Mouse (Mus musculus): ENCODE measurements around the gene Rasgef1a.
A peak's percentile ranks its signal among the peaks of the same experiment; 100 is the strongest.

Rasgef1a gene

DNA sequence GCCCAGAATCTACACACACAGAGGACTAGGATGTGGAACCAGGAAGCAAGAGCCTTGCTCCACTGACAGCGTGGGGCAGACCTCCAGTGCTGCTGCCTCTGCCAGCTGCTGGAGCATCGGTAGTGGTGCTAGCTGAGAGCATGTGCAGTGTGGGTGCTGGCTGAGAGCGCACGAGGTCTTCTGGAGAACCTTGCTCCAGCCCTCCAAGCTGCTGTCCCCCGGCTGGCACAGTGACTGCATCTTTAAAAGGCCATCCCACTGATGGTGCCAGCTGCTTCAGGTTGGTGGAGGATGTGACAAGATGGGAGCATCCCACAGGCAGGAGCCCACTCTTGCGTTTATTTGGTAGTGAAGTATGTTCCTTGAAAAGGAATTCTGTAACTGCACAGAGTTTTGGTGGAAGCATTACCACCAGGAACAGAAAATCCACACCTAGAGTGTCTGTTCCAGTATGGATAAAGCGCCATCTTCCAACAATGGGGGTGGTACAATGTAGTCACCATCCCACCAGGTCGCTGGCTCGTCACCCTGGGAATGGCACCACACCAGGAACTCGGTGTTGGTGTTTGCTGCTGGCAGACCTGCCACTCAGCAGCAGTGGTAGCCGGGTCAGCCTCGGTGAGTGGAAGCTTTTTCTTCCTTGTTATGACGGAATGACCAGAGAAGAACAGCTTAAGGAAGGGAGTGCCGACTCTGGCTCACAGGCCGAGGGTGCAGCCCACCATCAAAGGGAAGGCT lies 11.8 kb downstream of the Rasgef1a start:
- DNase-seq (ENCODE audit: inconsistent ontology term): no peak

DNA sequence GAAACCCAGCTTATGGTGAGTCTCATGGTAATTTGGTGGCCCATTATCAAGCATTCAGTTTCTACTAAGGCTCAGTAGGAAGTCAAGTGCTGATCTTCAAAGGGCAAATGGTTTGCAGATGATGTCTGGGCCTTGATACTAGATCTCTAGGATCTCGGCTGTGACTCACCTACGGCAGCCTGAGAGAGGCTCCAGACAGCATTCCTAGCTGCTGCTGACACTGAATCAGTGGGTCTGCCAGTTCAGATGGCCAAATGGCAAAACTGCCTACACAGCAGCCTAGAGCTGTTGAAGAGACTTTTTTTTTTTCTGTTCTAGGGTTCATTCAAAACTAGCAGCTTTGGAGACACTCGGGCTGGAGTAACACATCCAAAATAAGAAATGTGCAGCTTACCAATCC lies 15.8 kb downstream of the Rasgef1a start:
- DNase-seq (ENCODE audit: inconsistent ontology term): no peak

GRCm38 (mm10) chr6:118031467-118031866 lies 20.2 kb downstream of the Rasgef1a start:
- peak; percentile 20 for DNase-seq (ENCODE audit: inconsistent ontology term)

DNA sequence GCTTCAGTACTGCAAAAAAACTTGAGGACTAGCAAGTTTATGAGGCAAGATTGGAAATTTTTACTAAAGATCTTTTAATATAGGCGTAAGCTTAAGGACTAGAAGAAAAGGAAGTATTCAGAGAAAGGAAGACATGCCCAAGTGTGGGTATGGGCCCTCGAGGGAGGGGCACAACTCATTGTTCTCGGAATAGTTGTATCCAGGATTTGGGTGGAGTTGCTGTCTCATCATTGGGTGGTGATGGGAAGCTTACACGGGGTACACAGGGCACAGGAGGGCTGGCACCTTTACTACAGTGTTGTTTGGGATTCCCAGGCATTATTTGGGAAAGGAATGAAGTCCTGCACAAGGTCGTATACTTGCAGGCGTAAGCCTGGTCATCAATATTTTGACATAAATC lies 24.4 kb downstream of the Rasgef1a start:
- DNase-seq (ENCODE audit: inconsistent ontology term): no peak

GRCm38 (mm10) chr6:118036118-118036805 lies 25.0 kb downstream of the Rasgef1a start:
- DNase-seq (ENCODE audit: inconsistent ontology term): no peak

- no peak for DNase-seq (ENCODE audit: inconsistent ontology term)
These were observed 25.6 kb downstream of the Rasgef1a start for GRCm38 (mm10) chr6:118036866-118037265.

- no peak for DNase-seq (ENCODE audit: inconsistent ontology term)
These were observed 33.9 kb downstream of the Rasgef1a start for GRCm38 (mm10) chr6:118045180-118045579.

DNA sequence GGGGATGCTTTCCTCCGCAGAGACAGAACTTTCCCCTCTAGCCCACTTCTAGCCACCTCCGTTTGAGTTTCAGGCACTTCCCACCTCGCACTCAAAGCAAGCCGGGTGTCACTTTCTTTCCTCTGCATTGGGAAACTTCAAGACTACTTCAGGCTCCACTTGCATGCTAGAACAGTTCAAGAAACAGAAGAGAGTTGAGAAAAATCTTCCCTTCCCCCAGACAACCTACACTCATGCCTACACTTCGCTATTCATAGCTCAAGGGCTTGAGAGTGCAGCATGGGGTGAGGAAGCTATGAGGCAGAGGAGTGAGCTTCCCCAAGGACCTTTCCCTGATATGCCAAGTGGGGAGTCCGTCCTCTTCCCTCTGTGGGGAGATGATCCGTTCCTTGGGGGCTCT lies 34.7 kb downstream of the Rasgef1a start:
- DNase-seq (ENCODE audit: inconsistent ontology term): no peak

DNA sequence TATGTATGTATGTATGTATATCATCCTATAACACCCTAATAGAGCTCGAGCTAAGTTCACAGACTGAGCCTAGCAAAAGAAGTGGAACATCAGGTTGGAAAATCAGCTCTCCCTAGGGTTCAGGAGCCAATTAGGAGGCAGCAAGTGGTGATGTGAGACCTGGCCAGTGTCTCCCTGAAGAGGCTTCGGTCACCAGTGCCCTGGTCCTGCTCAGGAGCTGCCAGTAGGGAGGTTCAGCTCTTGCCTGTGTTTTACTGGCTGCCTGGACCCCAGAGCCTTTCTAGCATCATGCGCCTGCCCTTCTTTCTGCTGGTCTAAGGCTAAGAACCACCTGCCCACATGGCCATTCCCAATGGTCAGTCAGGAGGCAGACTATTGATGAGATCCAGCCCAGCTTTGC lies 35.3 kb downstream of the Rasgef1a start:
- DNase-seq (ENCODE audit: inconsistent ontology term): no peak

DNA sequence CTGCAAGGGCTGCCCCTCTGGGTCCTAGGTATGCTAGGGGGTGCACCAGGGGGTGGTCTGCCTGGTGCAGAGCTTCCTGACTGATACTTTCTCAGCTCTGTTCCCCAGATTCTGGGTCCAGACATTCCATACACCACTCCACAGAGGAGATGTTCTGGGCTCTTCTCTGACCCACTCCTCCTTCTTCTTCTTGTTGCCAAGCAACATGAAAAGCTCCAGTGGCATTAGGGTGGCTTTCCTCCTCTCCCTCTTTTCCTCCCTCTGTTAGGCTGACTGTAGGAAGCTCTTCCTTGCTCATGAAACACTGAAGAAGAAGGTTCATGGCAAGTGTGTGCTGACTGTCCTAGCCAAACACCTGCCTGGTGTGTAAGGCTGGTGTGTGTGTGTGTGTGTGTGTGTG lies 35.7 kb downstream of the Rasgef1a start:
- DNase-seq (ENCODE audit: inconsistent ontology term): no peak

GRCm38 (mm10) chr6:118047811-118048505 lies 36.7 kb downstream of the Rasgef1a start:
- peak; percentile 48 for DNase-seq (ENCODE audit: inconsistent ontology term)

- DNase-seq (ENCODE audit: inconsistent ontology term): no peak
These were observed 38.5 kb downstream of the Rasgef1a start for GRCm38 (mm10) chr6:118049776-118050175.

- no peak for DNase-seq (ENCODE audit: inconsistent ontology term)
These were observed 40.2 kb downstream of the Rasgef1a start for GRCm38 (mm10) chr6:118051474-118051873.

DNA sequence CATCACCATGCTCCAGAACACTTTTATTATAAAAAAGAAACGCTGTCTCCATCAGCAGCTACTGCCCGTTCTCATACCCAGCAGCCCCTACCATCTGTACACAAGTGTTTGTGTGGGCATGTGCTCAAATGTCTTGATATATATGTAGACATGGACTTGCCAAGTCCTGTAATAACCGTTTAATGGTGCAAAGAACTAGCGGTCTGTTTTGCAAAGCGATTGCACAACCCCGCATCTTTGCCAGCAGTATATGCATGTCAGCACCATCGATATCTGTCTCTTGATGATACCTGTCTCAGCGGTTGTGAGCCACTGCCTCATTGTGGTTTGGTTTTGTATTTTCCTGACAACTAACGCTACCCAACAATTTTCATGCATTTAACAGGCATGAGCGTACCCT lies 44.0 kb downstream of the Rasgef1a start:
- no peak for DNase-seq (ENCODE audit: inconsistent ontology term)

DNA sequence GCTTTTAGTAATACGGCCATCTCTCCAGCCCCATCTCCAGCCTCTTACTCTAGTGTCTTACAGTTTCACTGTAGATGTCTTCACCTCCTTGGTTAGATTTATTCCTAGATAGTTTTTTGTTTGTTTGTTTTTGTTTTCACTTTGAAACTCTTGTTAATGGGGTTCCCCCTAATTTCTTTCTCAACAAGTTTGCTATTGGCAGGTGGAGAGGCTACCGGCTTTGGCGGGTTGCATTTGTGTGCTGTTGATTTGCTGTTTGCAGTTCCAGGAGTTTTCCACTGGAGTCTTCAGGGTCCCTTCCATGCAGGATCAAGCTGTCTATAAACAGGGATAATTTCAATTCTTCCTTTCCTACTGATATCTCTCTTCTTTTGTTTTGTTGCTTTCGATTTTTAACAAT lies 50.0 kb downstream of the Rasgef1a start:
- no peak for DNase-seq (ENCODE audit: inconsistent ontology term)

DNA sequence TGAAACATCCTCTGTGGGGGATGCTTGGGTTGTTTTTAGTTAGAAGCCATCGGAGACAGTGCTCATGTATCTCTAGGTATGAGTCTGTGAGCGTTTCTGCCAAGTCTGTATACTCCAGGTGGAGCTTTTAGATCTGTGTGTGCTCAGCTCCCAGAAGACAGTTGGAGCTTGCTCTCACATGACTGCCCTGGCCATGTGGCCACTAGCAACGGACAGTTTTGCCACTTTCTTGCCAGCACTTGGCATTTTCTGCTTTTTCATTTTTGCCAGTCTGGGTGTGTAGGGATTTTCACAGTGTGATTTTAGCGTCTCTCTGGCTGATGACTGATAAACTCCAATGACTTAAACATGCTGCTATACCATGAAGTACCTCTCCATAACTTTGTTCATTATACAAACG lies 52.0 kb downstream of the Rasgef1a start:
- no peak for DNase-seq (ENCODE audit: inconsistent ontology term)

DNA sequence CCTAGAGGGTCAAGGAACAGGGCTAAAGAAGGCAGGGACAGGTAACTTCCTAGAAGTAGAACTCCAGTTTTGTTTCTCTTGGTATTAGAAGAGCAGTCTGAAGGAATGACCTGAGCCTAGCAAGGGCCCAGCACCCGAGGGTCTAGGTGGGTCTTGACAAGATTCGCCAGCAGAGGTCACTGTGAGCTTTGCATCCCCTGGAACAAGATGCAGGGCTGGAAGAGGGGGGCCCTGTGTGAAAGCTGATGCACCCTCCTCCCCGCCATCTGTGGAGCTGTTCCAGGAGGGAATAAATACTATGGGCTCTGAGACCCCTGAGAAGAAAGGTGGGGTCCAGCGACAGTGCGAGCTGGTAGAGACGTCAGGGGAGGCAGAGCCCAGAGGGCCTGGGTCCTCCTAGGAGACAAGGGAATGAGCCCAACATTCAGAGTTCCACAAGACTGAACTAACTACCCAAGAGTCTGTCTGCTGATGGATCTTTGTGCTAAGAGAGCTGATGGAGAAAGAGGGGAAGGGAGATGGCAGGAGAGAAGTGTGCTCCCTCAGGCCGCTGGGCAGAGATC lies 53.8 kb downstream of the Rasgef1a start:
- peak; percentile 24 for DNase-seq (ENCODE audit: inconsistent ontology term)

- DNase-seq (ENCODE audit: inconsistent ontology term): peak; percentile 20
These were observed 54.6 kb downstream of the Rasgef1a start for GRCm38 (mm10) chr6:118065837-118066198.

DNA sequence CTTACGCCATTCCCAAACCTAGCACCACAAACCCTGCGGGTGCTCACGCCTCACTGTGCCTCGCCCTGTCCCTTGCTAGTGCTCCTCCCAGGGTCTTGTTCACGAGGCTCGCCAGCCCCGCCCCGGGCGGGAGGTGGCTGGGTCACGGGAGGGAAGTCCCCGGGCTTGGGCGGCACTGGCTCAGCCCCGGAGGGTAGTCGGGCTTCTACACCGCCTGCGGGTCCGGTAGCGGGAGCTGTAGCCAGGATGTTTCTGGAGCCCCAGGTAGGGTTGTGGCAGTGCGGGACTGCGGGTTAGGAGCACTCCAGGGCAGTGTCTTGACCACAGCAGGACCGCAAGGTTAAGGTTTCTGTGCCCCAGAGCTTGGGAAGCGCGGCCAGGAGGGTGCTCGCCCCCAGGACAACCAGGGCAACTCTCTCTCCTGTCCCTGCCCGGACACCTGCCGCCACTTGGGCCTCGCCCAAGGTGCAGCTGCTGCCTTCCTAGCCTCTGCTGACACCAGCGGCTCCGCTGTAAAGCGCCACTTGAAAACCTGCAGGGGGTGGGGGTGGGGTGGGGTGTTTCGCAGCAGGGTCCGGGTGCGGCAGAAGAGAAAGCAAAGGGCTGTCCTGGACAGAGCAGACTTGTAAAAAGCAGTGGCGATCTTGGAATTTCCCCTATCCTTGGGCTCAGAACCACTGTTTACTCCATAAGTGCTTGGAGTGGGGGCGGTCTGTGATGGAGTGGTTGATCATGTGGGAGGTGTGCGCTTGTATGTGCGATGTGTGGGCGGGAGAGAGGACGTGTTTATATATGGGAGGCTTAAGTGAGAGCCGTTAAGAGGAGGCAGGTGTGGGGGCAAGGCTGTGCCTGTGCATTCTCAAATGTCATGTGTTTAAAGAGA lies 55.2 kb downstream of the Rasgef1a start:
- peak; percentile 68 for DNase-seq (ENCODE audit: inconsistent ontology term)

- DNase-seq (ENCODE audit: inconsistent ontology term): no peak
These were observed 56.5 kb downstream of the Rasgef1a start for GRCm38 (mm10) chr6:118067720-118068119.

- DNase-seq (ENCODE audit: inconsistent ontology term): peak; percentile 60
These were observed 59.2 kb downstream of the Rasgef1a start for GRCm38 (mm10) chr6:118070321-118071012.
